Mouse (Mus musculus) megakaryocyte progenitor cell, adult 5-6 weeks (primary cell): ENCODE results near the gene Jmjd4. TPM values are rescaled to one million over a fixed set of nuclear protein-coding genes. Genes with fewer than 3 reads are reported as not detected.
A peak's percentile ranks its signal among the peaks of the same experiment; 100 is the strongest.

ENCODE experiments used
- ATAC-seq: replicated peaks from 2 replicates; pipeline ENCODE4 v1.8.0; 2016; ENCODE audit warnings: mild to moderate bottlenecking, moderate TSS enrichment, inconsistent platforms; ENCODE audit not compliant: poor library complexity
- total RNA-seq, 2 experiments: library from RNA; stranded (forward) in 1 of 2; stranded (reverse) in 1 of 2; fragments of 157-497, 149-512 nt in 1 of 2; fragments of 200-1000 nt in 1 of 2; gene quantifications; 2 replicates each; pipeline versions ENCODE4 v1.2.3 to v1.2.4; 2015 to 2017

Gene Jmjd4
- total RNA-seq, 2 experiments from 2014 or later, result 5.5 to 6.4 TPM

- ATAC-seq, result no peak
Observed at GRCm38 (mm10) chr11:59460459-59460858, 10.6 kb downstream of the Jmjd4 start.

GRCm38 (mm10) chr11:59471413-59472325 is 21.8 kb downstream of the Jmjd4 start:
- no peak; the same call in 1 of the 2 replicates for ATAC-seq

GRCm38 (mm10) chr11:59472326-59472677 is 22.5 kb downstream of the Jmjd4 start, which contains the start of gene Zfp867:
Zfp867 (minus strand) TSS chr11:59472474.
- ATAC-seq, result peak; percentile 97

- no peak for ATAC-seq
Observed at GRCm38 (mm10) chr11:59477240-59477639, 27.4 kb downstream of the Jmjd4 start.

- peak; percentile 69 for ATAC-seq
Observed at GRCm38 (mm10) chr11:59483212-59483611, 33.4 kb downstream of the Jmjd4 start.

GRCm38 (mm10) chr11:59485641-59486040 is 35.8 kb downstream of the Jmjd4 start:
- ATAC-seq, result no peak

GRCm38 (mm10) chr11:59486222-59486621 is 36.4 kb downstream of the Jmjd4 start:
- ATAC-seq, result no peak

- no peak for ATAC-seq
Observed at GRCm38 (mm10) chr11:59496672-59497310, 46.9 kb downstream of the Jmjd4 start.

- ATAC-seq, result no peak
Observed at GRCm38 (mm10) chr11:59497747-59498146, 47.9 kb downstream of the Jmjd4 start.

GRCm38 (mm10) chr11:59501978-59502700 is 52.3 kb downstream of the Jmjd4 start:
- no peak for ATAC-seq

GRCm38 (mm10) chr11:59505351-59505838 is 55.5 kb downstream of the Jmjd4 start:
- peak; percentile 77 for ATAC-seq

- ATAC-seq, result peak; percentile 82
Observed at GRCm38 (mm10) chr11:59505839-59506712, 56.2 kb downstream of the Jmjd4 start.

GRCm38 (mm10) chr11:59506713-59507074 is 56.8 kb downstream of the Jmjd4 start:
- no peak for ATAC-seq

Other genes starting within 250 kb of the Jmjd4 start
- gene Mrpl55, start 247.6 kb upstream of the Jmjd4 start, total RNA-seq (2015), result 33.4 and 49.5 TPM in 2 replicates
- gene Mrpl55, start 247.6 kb upstream of the Jmjd4 start, total RNA-seq (2017), result 48.7 and 56.2 TPM in 2 replicates
- 14.9 and 17.9 TPM in 2 replicates for gene 2310033P09Rik, start 241.7 kb upstream of the Jmjd4 start, total RNA-seq (2015)
- 8.7 and 17.8 TPM in 2 replicates for gene 2310033P09Rik, start 241.7 kb upstream of the Jmjd4 start, total RNA-seq (2017)
- gene Arf1, start 221.8 kb upstream of the Jmjd4 start, total RNA-seq (2015), result 280 and 290 TPM in 2 replicates
- 343 and 378 TPM in 2 replicates for gene Arf1, start 221.8 kb upstream of the Jmjd4 start, total RNA-seq (2017)
- not detected in 2 replicates for gene Wnt3a, start 159.3 kb upstream of the Jmjd4 start, total RNA-seq (2015)
- gene Wnt3a, start 159.3 kb upstream of the Jmjd4 start, total RNA-seq (2017), result not detected in 2 replicates
- gene Wnt9a, start 143.1 kb upstream of the Jmjd4 start, total RNA-seq (2015), result not detected in 2 replicates
- not detected in 2 replicates for gene Wnt9a, start 143.1 kb upstream of the Jmjd4 start, total RNA-seq (2017)
- gene Prss38, start 74.4 kb upstream of the Jmjd4 start, total RNA-seq (2015), result not detected in 2 replicates
- not detected in 2 replicates for gene Prss38, start 74.4 kb upstream of the Jmjd4 start, total RNA-seq (2017)
- gene Snap47, start 1.1 kb downstream of the Jmjd4 start, total RNA-seq (2015), result 4.9 and 7.0 TPM in 2 replicates
- gene Snap47, start 1.1 kb downstream of the Jmjd4 start, total RNA-seq (2017), result 6.2 and 7.8 TPM in 2 replicates
- 1.8 and 1.9 TPM in 2 replicates for gene Zfp867, start 22.4 kb downstream of the Jmjd4 start, total RNA-seq (2015)
- 0.58 and 2.7 TPM in 2 replicates for gene Zfp867, start 22.4 kb downstream of the Jmjd4 start, total RNA-seq (2017)
- 15.6 and 15.7 TPM in 2 replicates for gene Zkscan17, start 76.7 kb downstream of the Jmjd4 start, total RNA-seq (2015)
- 12.7 and 13.7 TPM in 2 replicates for gene Zkscan17, start 76.7 kb downstream of the Jmjd4 start, total RNA-seq (2017)
- gene Nlrp3, start 91.5 kb downstream of the Jmjd4 start, total RNA-seq (2015), result 3.0 and 6.9 TPM in 2 replicates
- 5.5 and 8.5 TPM in 2 replicates for gene Nlrp3, start 91.5 kb downstream of the Jmjd4 start, total RNA-seq (2017)
- not detected in 2 replicates for gene Olfr222, start 126.2 kb downstream of the Jmjd4 start, total RNA-seq (2015)
- not detected in 2 replicates for gene Olfr222, start 126.2 kb downstream of the Jmjd4 start, total RNA-seq (2017)
- gene Olfr223, start 143.2 kb downstream of the Jmjd4 start, total RNA-seq (2015), result not detected in 2 replicates
- gene Olfr223, start 143.2 kb downstream of the Jmjd4 start, total RNA-seq (2017), result not detected in 2 replicates
- 32.2 and 36.8 TPM in 2 replicates for gene Mprip, start 211.3 kb downstream of the Jmjd4 start, total RNA-seq (2015)
- gene Mprip, start 211.3 kb downstream of the Jmjd4 start, total RNA-seq (2017), result 69.9 and 72.6 TPM in 2 replicates